Mouse (Mus musculus) forebrain, embryonic 14.5 days (tissue): ENCODE measurements around the gene Mrgpre. TPM values are rescaled to one million over a fixed set of nuclear protein-coding genes. Genes with fewer than 3 reads are reported as not detected.

Experiments
- ATAC-seq: fragments of 200-750 bp; cut with Nextera tagmentation; 2 replicates; pipeline ENCODE4 v1.8.0; 2017; ENCODE audit warnings: mild to moderate bottlenecking, moderate library complexity
- DNase-seq: peaks from one replicate; pipeline ENCODE4 v3.0.0-alpha.2; 2015; ENCODE audit warnings: low spot score
- H3K27ac ChIP-seq: fragments of 300-500 bp; sonication (generic); 2 replicates; pipeline ENCODE4 v1.5.1; 2014; ENCODE audit warnings: low read depth, mild to moderate bottlenecking, control low read depth, low read length, moderate library complexity
- H3K27me3 ChIP-seq: fragments of 300-500 bp; sonication (generic); replicated peaks from 2 replicates; pipeline ENCODE4 v1.6.1; 2014; ENCODE audit warnings: low read length, control low read depth, mixed read lengths; ENCODE audit not compliant: control insufficient read depth, insufficient read depth
- H3K36me3 ChIP-seq: fragments of 300-500 bp; sonication (generic); 2 replicates; pipeline ENCODE4 v1.6.1; 2014; ENCODE audit warnings: low read length, control low read depth; ENCODE audit not compliant: control insufficient read depth, insufficient read depth
- H3K4me1 ChIP-seq: fragments of 300-500 bp; sonication (generic); 2 replicates; pipeline ENCODE4 v1.6.1; 2014; ENCODE audit warnings: antibody characterized with exemption, low read length, control low read depth; ENCODE audit not compliant: control insufficient read depth, insufficient read depth
- H3K4me2 ChIP-seq: fragments of 300-500 bp; sonication (generic); 2 replicates; pipeline ENCODE4 v1.6.1; 2014; ENCODE audit warnings: mild to moderate bottlenecking, control low read depth, low read length
- H3K4me3 ChIP-seq: fragments of 300-500 bp; sonication (generic); 2 replicates; pipeline ENCODE4 v1.5.1; 2014; ENCODE audit warnings: low read depth, low read length, control low read depth
- H3K9ac ChIP-seq: fragments of 300-500 bp; sonication (generic); 2 replicates; pipeline ENCODE4 v1.6.1; 2014; ENCODE audit warnings: mild to moderate bottlenecking, low read length, control low read depth, moderate library complexity
- H3K9me3 ChIP-seq: fragments of 300-500 bp; sonication (generic); replicated peaks from 2 replicates; pipeline ENCODE4 v1.6.1; 2016; ENCODE audit warnings: low read length, control low read depth, mixed read lengths; ENCODE audit not compliant: control insufficient read depth
- WGBS: fragments of 180-500 bp; shearing (Covaris S2); extraction: QIAGEN DNeasy Blood & Tissue Kit; methylation state at CpG from one replicate; pipeline ENCODE4 v1.1.7; 2014; 5-methylcytosine and 5-hydroxymethylcytosine counted together
- polyA plus RNA-seq: library from polyadenylated mRNA; unstranded; fragments of >200 nt; fragmentation: Nextera tagmentation; extraction: Ambion mirVana; gene quantifications from 2 replicates; pipeline ENCODE4 v1.2.1, GENCODE M21; 2014

Mrgpre gene
- polyA plus RNA-seq, 1 experiment from 2014 or later = 2.6 TPM

GRCm38 (mm10) chr7:143822375-143823265, 38.3 kb upstream of the Mrgpre start, which contains the start of the genes Nadsyn1 and Dhcr7:
TSS of gene Nadsyn1 (minus strand) at chr7:143822849.
TSS of gene Dhcr7 (plus strand) at chr7:143823145.
- H3K9ac ChIP-seq = peak within 1 kb of the TSS; percentile 70
- no peaks in the 10 kb centered on the region for H3K27me3 ChIP-seq
- peaks cover 6% of the 10 kb centered on the region; the same call in 1 of the 2 replicates for H3K36me3 ChIP-seq
- peak within 1 kb of the TSS; percentile 53 for H3K4me3 ChIP-seq
- 1% methylated on average over 40 of the region's 40 CpGs for WGBS
- peak; percentile 99 for DNase-seq
- no peaks in the 10 kb centered on the region for H3K9me3 ChIP-seq
- H3K4me1 ChIP-seq = peaks cover 10% of the 10 kb centered on the region
- peak within 1 kb of the TSS; percentile 64 for H3K4me2 ChIP-seq
- peak within 1 kb of the TSS; percentile 72; the same call in 1 of the 2 replicates for H3K27ac ChIP-seq
- peak; percentile 98 for ATAC-seq

- Histone ChIP-seq H3K4me2 (no peak overlapping the region), H3K27ac (no peak overlapping the region), H3K4me3 (no peak overlapping the region), H3K4me1 (peaks cover 10% of the 10 kb centered on the region), H3K9me3 (no peaks in the 10 kb centered on the region), H3K9ac (no peak overlapping the region), H3K27me3 (no peaks in the 10 kb centered on the region), H3K36me3 (peaks cover 10% of the 10 kb centered on the region; the same call in 1 of the 2 replicates)
- ATAC-seq (no peak), DNase-seq (no peak)
- 85% methylated on average over 2 of the region's 2 CpGs for WGBS
These were observed 36.9 kb upstream of the Mrgpre start for GRCm38 (mm10) chr7:143821241-143821640.

- DNase-seq = no peak
- no peaks in the 10 kb centered on the region for H3K9me3 ChIP-seq
- H3K36me3 ChIP-seq = peaks cover 24% of the 10 kb centered on the region
- no peak overlapping the region for H3K9ac ChIP-seq
- ATAC-seq = no peak
- peaks cover 10% of the 10 kb centered on the region for H3K4me1 ChIP-seq
- H3K27me3 ChIP-seq = no peaks in the 10 kb centered on the region
- H3K4me3 ChIP-seq = no peak overlapping the region
- no peak overlapping the region for H3K4me2 ChIP-seq
- 86% methylated on average over 4 of the region's 4 CpGs for WGBS
- H3K27ac ChIP-seq = no peak overlapping the region
These were observed 34.9 kb upstream of the Mrgpre start for GRCm38 (mm10) chr7:143819201-143819600.

- ATAC-seq = no peak
- H3K4me3 ChIP-seq = no peak overlapping the region
- no peaks in the 10 kb centered on the region for H3K27me3 ChIP-seq
- 58% methylated on average over 1 of the region's 1 CpGs for WGBS
- no peaks in the 10 kb centered on the region for H3K9me3 ChIP-seq
- no peak overlapping the region for H3K9ac ChIP-seq
- no peak overlapping the region for H3K4me2 ChIP-seq
- no peaks in the 10 kb centered on the region for H3K4me1 ChIP-seq
- peaks cover 32% of the 10 kb centered on the region for H3K36me3 ChIP-seq
- no peak for DNase-seq
- H3K27ac ChIP-seq = no peak overlapping the region
These were observed 24.6 kb upstream of the Mrgpre start for GRCm38 (mm10) chr7:143808909-143809308.

GRCm38 (mm10) chr7:143805199-143805624, 20.9 kb upstream of the Mrgpre start:
- WGBS = 41% methylated on average over 5 of the region's 5 CpGs
- H3K4me1 ChIP-seq = no peaks in the 10 kb centered on the region

GRCm38 (mm10) chr7:143801195-143802065, 17.1 kb upstream of the Mrgpre start:
- no peak overlapping the region for H3K27ac ChIP-seq
- no peak overlapping the region for H3K4me2 ChIP-seq
- no peak overlapping the region for H3K4me3 ChIP-seq
- peaks cover 56% of the 10 kb centered on the region for H3K36me3 ChIP-seq
- ATAC-seq (no peak), DNase-seq (no peak)
- H3K4me1 ChIP-seq = no peaks in the 10 kb centered on the region
- 91% methylated on average over 8 of the region's 8 CpGs for WGBS
- no peaks in the 10 kb centered on the region for H3K27me3 ChIP-seq
- H3K9me3 ChIP-seq = no peaks in the 10 kb centered on the region
- H3K9ac ChIP-seq = no peak overlapping the region

More at GRCm38 (mm10) chr7:143805199-143805624, 20.9 kb upstream of the Mrgpre start:
- peak; percentile 67 for DNase-seq
- no peak overlapping the region for H3K9ac ChIP-seq
- H3K36me3 ChIP-seq = peaks cover 35% of the 10 kb centered on the region; the same call in 1 of the 2 replicates
- peak; percentile 75 for ATAC-seq
- no peaks in the 10 kb centered on the region for H3K9me3 ChIP-seq
- no peak overlapping the region for H3K27ac ChIP-seq
- no peak overlapping the region for H3K4me3 ChIP-seq
- no peak overlapping the region for H3K4me2 ChIP-seq
- no peaks in the 10 kb centered on the region for H3K27me3 ChIP-seq

- 88% methylated on average over 1 of the region's 1 CpGs for WGBS
- H3K36me3 ChIP-seq = peaks cover 60% of the 10 kb centered on the region
- ATAC-seq = no peak
These were observed 16.5 kb upstream of the Mrgpre start for GRCm38 (mm10) chr7:143800770-143801169.

GRCm38 (mm10) chr7:143798783-143799182, 14.5 kb upstream of the Mrgpre start:
- no peak for ATAC-seq
- H3K9me3 ChIP-seq = no peaks in the 10 kb centered on the region
- no peaks in the 10 kb centered on the region for H3K27me3 ChIP-seq
- H3K4me2 ChIP-seq = no peak overlapping the region
- H3K36me3 ChIP-seq = peaks cover 62% of the 10 kb centered on the region
- DNase-seq = no peak
- H3K4me1 ChIP-seq = no peaks in the 10 kb centered on the region
- no peak overlapping the region for H3K4me3 ChIP-seq
- WGBS = 86% methylated on average over 4 of the region's 4 CpGs
- H3K9ac ChIP-seq = no peak overlapping the region
- H3K27ac ChIP-seq = no peak overlapping the region

More at GRCm38 (mm10) chr7:143800770-143801169, 16.5 kb upstream of the Mrgpre start:
- Histone ChIP-seq H3K27me3 (no peaks in the 10 kb centered on the region), H3K9ac (no peak overlapping the region), H3K4me2 (no peak overlapping the region), H3K4me3 (no peak overlapping the region), H3K9me3 (no peaks in the 10 kb centered on the region), H3K27ac (no peak overlapping the region), H3K4me1 (no peaks in the 10 kb centered on the region)
- no peak for DNase-seq
